ENCODE assay signal across 8 mouse cellular contexts in the genomic region with DNA sequence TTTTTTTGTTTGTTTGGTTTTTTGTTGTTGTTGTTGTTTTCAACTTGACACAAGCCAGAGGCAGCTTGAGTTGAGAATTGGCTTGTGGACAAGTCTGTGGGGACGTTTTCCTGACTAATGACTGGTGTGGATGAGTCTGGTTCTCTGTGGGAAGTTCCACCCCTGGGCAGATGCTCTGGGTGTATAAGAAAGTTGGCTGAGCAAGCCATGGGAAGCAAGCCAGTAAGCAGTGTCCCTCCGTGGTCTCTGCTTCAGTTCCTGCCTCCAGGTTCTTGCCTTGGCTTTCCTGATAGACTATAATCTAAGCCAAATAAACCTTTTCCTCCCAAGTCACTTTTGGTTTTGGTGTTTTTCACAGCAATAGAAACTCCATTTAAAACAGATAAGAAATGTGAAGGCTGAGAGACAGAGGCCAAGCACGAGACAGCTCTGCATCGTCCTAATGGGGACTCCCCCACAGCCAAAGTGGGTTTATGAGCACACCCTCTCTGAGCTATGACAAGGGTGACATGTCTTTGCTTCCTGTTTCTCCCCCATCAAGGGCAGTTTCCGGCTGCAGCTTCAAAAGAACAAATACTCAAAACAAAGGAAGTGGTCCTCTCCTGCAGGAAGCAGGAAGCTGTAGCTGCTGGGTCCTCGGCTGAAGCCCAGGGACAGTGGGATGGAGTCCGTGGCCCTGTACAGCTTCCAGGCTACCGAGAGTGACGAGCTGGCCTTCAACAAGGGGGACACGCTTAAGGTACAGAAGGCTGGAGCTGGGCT. TPM values are rescaled to one million over a fixed set of nuclear protein-coding genes. Genes with fewer than 3 reads are reported as not detected.
DNase-seq lines count a peak whose midpoint lies in the region; ATAC-seq lines count a peak whose summit lies in the region.
"Had no signal": no experiment of that assay in that cellular context is flagged by ENCODE, and none has a peak within 500 bp of the region (broad histone marks: within the 10 kb centered on the region; RNA-seq: fewer than 3 reads in every experiment).

A gene (plus strand): TSS at position 580 of the 762 bp plus-strand sequence.

- H3K4me2 ChIP-seq in hindbrain, embryonic 14.5 days (replicated peaks): no peak within 1 kb of the TSS
- H3K4me2 ChIP-seq in liver, embryonic 15.5 days: peak within 1 kb of the TSS; percentile 4; the same call in 1 of the 2 replicates
- H3K4me2 ChIP-seq: embryonic facial prominence, embryonic 13.5 days had no signal

- peaks cover 25% of the 10 kb centered on the region for H3K4me1 ChIP-seq in brown adipose tissue, adult 24 weeks (ENCODE audit: control insufficient read depth, insufficient read depth, insufficient read length, low read length)
- H3K4me1 ChIP-seq in hindbrain, embryonic 14.5 days (replicated peaks; ENCODE audit: control insufficient read depth, insufficient read depth, low read length): no peaks in the 10 kb centered on the region
- H3K4me1 ChIP-seq in liver, embryonic 15.5 days (replicated peaks): no peaks in the 10 kb centered on the region

- peak; percentile 80 to 81 for DNase-seq in CD8-positive naive resting alpha-beta T cell, adult 2 months (ENCODE audit: low read depth in 2 of 2, low spot score in 2 of 2)
- no peak for DNase-seq in hindbrain, embryonic 14.5 days (ENCODE audit: low spot score)
- peak; percentile 88 to 89 for DNase-seq in spleen, postnatal 36 days (ENCODE audit: low spot score in 2 of 2)
- DNase-seq in left cerebral cortex, adult 11 months (ENCODE audit: low spot score): no peak
- DNase-seq in cerebellum, postnatal 25 days: no peak

- H3K36me3 ChIP-seq in hindbrain, embryonic 14.5 days (replicated peaks; ENCODE audit: control insufficient read depth, insufficient read depth): no peaks in the 10 kb centered on the region
- H3K36me3 ChIP-seq in liver, embryonic 15.5 days (replicated peaks): no peaks in the 10 kb centered on the region
- H3K36me3 ChIP-seq: embryonic facial prominence, embryonic 13.5 days had no signal

- H3K27ac ChIP-seq in brown adipose tissue, adult 24 weeks (replicated peaks; ENCODE audit: low read depth, low read length): peak within 1 kb of the TSS; percentile 88
- H3K27ac ChIP-seq in hindbrain, embryonic 14.5 days: no peak within 1 kb of the TSS
- no peak within 1 kb of the TSS for H3K27ac ChIP-seq in liver, embryonic 15.5 days (replicated peaks)
- H3K27ac ChIP-seq: embryonic facial prominence, embryonic 13.5 days had no signal

- H3K27me3 ChIP-seq in hindbrain, embryonic 14.5 days (ENCODE audit: control insufficient read depth, insufficient read depth, low read length): no peaks in the 10 kb centered on the region
- H3K27me3 ChIP-seq in liver, embryonic 15.5 days: 0 out of 2 replicates have a peak, but pooled peaks cover 3% of the 10 kb centered on the region
- H3K27me3 ChIP-seq: embryonic facial prominence, embryonic 13.5 days had no signal

- WGBS in hindbrain, embryonic 14.5 days: 74% methylated on average over 10 of the region's 10 CpGs
- 8% methylated on average over 10 of the region's 10 CpGs for WGBS in liver, embryonic 15.5 days (ENCODE audit: insufficient replicate concordance)

- no peak for ATAC-seq in hindbrain, embryonic 14.5 days (ENCODE audit: low FRiP score)
- no peak for ATAC-seq in liver, embryonic 15.5 days (ENCODE audit: insufficient read depth)

- H3K4me3 ChIP-seq in brown adipose tissue, adult 24 weeks (ENCODE audit: insufficient read depth, low read depth, low read length): peak within 1 kb of the TSS; percentile 70
- H3K4me3 ChIP-seq in hindbrain, embryonic 14.5 days (replicated peaks; ENCODE audit: low read length): no peak within 1 kb of the TSS
- peak within 1 kb of the TSS; percentile 40 for H3K4me3 ChIP-seq in liver, embryonic 15.5 days (replicated peaks)
- H3K4me3 ChIP-seq: embryonic facial prominence, embryonic 13.5 days had no signal

- no peak within 1 kb of the TSS for H3K9ac ChIP-seq in hindbrain, embryonic 14.5 days
- no peak within 1 kb of the TSS for H3K9ac ChIP-seq in liver, embryonic 15.5 days
- H3K9ac ChIP-seq: embryonic facial prominence, embryonic 13.5 days had no signal

- no peaks in the 10 kb centered on the region for H3K9me3 ChIP-seq in hindbrain, embryonic 14.5 days (ENCODE audit: control insufficient read depth, low read length)
- no peaks in the 10 kb centered on the region for H3K9me3 ChIP-seq in liver, embryonic 15.5 days (replicated peaks)
- H3K9me3 ChIP-seq: embryonic facial prominence, embryonic 13.5 days had no signal

RNA-seq across cellular contexts. Expression of the gene that starts here (rescaled TPM):
- 5.8 and 8.6 TPM in 2 replicates for polyA plus RNA-seq in brown adipose tissue, adult 24 weeks (2012; ENCODE audit: insufficient read depth, insufficient read length, missing spikeins)
- 8.1 and 10.1 TPM in 2 replicates for polyA plus RNA-seq in hindbrain, embryonic 14.5 days (2014; fragmentation: Nextera tagmentation; extraction: Ambion mirVana)
- polyA plus RNA-seq in liver, embryonic 15.5 days (2015; fragmentation: Nextera tagmentation; extraction: Ambion mirVana): 4.3 and 5.6 TPM in 2 replicates

Comparison
In these comparisons a context has a peak if more than half of its experiments do, and no peak if none do; other contexts are left out.
1. DNase-seq: peak in CD8-positive naive resting alpha-beta T cell, adult 2 months (2 of 2) and spleen, postnatal 36 days (2 of 2); none in hindbrain, embryonic 14.5 days (single experiment), left cerebral cortex, adult 11 months (single experiment) and cerebellum, postnatal 25 days (0 of 2).